Mouse (Mus musculus) cerebellum, adult 11 months (tissue): ENCODE measurements around the gene Ikbke.
A peak's percentile ranks its signal among the peaks of the same experiment; 100 is the strongest.
"Not testable (repeated sequence)": the region's sequence is repeated elsewhere in the genome, so short reads cannot be mapped to it uniquely, and the experiment has no call there.

Experiments
- DNase-seq: peaks from one replicate; pipeline ENCODE4 v3.0.0; 2022

Gene Ikbke

GRCm38 (mm10) chr1:131280280-131280679 lies 874 bp upstream of the Ikbke start:
- no peak for DNase-seq

- DNase-seq: no peak
These were observed 575 bp downstream of the Ikbke start for GRCm38 (mm10) chr1:131278606-131279455.

GRCm38 (mm10) chr1:131276831-131277230 lies 2.6 kb downstream of the Ikbke start:
- DNase-seq: no peak

GRCm38 (mm10) chr1:131275577-131275976 lies 3.8 kb downstream of the Ikbke start:
- no peak for DNase-seq

GRCm38 (mm10) chr1:131274725-131275539 lies 4.5 kb downstream of the Ikbke start:
- no peak for DNase-seq

GRCm38 (mm10) chr1:131269797-131270578 lies 9.4 kb downstream of the Ikbke start:
- DNase-seq: peak; percentile 73

- DNase-seq: no peak
These were observed 10.6 kb downstream of the Ikbke start for GRCm38 (mm10) chr1:131268776-131269175.

- DNase-seq: no peak
These were observed 15.5 kb downstream of the Ikbke start for GRCm38 (mm10) chr1:131263905-131264304.

- peak; percentile 59 for DNase-seq
These were observed 19.1 kb downstream of the Ikbke start for GRCm38 (mm10) chr1:131260309-131260656.

- no peak for DNase-seq
These were observed 19.6 kb downstream of the Ikbke start for GRCm38 (mm10) chr1:131259632-131260308.

- no peak for DNase-seq
These were observed 22.1 kb downstream of the Ikbke start for GRCm38 (mm10) chr1:131257288-131257687.

GRCm38 (mm10) chr1:131252516-131253250 lies 26.7 kb downstream of the Ikbke start:
- not testable (repeated sequence) for DNase-seq

GRCm38 (mm10) chr1:131246433-131247395 lies 32.7 kb downstream of the Ikbke start:
- DNase-seq: peak; percentile 56

GRCm38 (mm10) chr1:131245926-131246325 lies 33.5 kb downstream of the Ikbke start:
- peak; percentile 61 for DNase-seq

- DNase-seq: peak; percentile 86
These were observed 34.1 kb downstream of the Ikbke start, which contains the start of gene Rassf5 for GRCm38 (mm10) chr1:131245089-131245856. TSS of gene Rassf5 (minus strand) at chr1:131245258.

GRCm38 (mm10) chr1:131244536-131245088 lies 34.8 kb downstream of the Ikbke start:
- peak; percentile 56 for DNase-seq

GRCm38 (mm10) chr1:131242956-131243355 lies 36.5 kb downstream of the Ikbke start:
- no peak for DNase-seq

- DNase-seq: peak; percentile 35
These were observed 39.7 kb downstream of the Ikbke start for GRCm38 (mm10) chr1:131239576-131240193.

GRCm38 (mm10) chr1:131238931-131239381 lies 40.5 kb downstream of the Ikbke start:
- peak; percentile 59 for DNase-seq
